Mouse (Mus musculus): ENCODE measurements at regions not wholly inside any gene's neighbourhood (a gene's known extent, or its start where the extent isn't known, plus 50 kb on each side); places are given as distances from the start of the nearest gene placed in this dataset.

DNA sequence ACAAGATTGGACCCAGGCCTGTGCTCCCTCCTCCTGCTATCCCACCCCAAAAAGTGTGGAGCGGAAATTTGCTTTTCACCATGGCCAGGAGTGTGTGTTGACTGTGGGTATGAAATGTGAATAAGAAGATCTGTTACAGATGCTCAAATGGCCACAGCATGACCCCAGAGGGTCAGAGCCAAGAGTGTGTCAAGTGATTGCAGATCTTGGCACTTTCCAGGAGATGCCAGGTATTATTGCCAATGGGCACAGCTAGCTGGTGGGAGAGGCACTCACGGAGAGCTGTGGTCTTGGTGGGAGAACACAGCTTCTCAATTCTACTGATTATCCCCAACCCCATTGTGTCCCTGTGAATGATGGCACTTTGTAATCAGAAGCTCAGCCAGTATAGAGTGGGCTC lies 62.7 kb downstream of the Smim20 start:
- WGBS = 85% methylated on average over 2 of the region's 2 CpGs
- no peak overlapping the region for H3K9ac ChIP-seq (replicated peaks; ENCODE audit: low read length)

DNA sequence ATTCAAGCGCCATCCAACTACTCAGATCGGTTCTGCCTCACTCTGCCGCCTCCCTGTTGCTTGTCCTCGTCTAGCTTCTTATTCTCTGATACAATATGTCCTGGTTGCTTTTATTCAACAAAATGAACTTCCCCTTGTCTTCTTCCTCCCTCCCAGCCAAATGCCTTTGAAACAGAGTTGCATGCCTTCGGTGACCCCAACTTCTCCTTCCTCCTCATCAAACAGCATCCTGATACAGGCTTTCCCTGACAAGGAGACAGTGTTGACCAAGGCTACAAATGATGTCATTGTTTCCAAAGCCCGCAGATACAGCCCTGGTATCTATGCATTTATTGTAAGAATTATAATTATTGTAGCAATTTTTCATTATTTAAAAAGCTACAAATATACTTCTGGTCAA lies 69.8 kb downstream of the Smim20 start:
- H3K4me1 ChIP-seq (ENCODE audit: control insufficient read depth, insufficient read depth, low read length) = no peaks in the 10 kb centered on the region
- no peak overlapping the region for H3K4me3 ChIP-seq (replicated peaks; ENCODE audit: low read depth, low read length)
- H3K9ac ChIP-seq (replicated peaks; ENCODE audit: low read length) = no peak overlapping the region
- no peak for ATAC-seq (ENCODE audit: low FRiP score, low TSS enrichment)
- no peak for DNase-seq
- H3K27ac ChIP-seq (replicated peaks; ENCODE audit: low read depth, low read length) = no peak overlapping the region
- H3K4me2 ChIP-seq (ENCODE audit: low read length) = no peak overlapping the region
- WGBS = 90% methylated on average over 6 of the region's 6 CpGs
- no peaks in the 10 kb centered on the region for H3K27me3 ChIP-seq (ENCODE audit: control insufficient read depth, insufficient read depth, low read length)
- no peaks in the 10 kb centered on the region for H3K9me3 ChIP-seq (ENCODE audit: control insufficient read depth, low read length)
- no peaks in the 10 kb centered on the region for H3K36me3 ChIP-seq (ENCODE audit: control insufficient read depth, insufficient read depth, low read length)

More for the DNA sequence above, 62.7 kb downstream of the Smim20 start:
- Histone ChIP-seq H3K36me3 (ENCODE audit: control insufficient read depth, insufficient read depth, low read length) (no peaks in the 10 kb centered on the region), H3K27ac (replicated peaks; ENCODE audit: low read depth, low read length) (no peak overlapping the region), H3K4me3 (replicated peaks; ENCODE audit: low read depth, low read length) (no peak overlapping the region), H3K4me2 (ENCODE audit: low read length) (no peak overlapping the region), H3K4me1 (ENCODE audit: control insufficient read depth, insufficient read depth, low read length) (peaks cover 14% of the 10 kb centered on the region), H3K27me3 (ENCODE audit: control insufficient read depth, insufficient read depth, low read length) (no peaks in the 10 kb centered on the region), H3K9me3 (ENCODE audit: control insufficient read depth, low read length) (no peaks in the 10 kb centered on the region)
- ATAC-seq (ENCODE audit: low FRiP score, low TSS enrichment) = no peak
- no peak for DNase-seq

DNA sequence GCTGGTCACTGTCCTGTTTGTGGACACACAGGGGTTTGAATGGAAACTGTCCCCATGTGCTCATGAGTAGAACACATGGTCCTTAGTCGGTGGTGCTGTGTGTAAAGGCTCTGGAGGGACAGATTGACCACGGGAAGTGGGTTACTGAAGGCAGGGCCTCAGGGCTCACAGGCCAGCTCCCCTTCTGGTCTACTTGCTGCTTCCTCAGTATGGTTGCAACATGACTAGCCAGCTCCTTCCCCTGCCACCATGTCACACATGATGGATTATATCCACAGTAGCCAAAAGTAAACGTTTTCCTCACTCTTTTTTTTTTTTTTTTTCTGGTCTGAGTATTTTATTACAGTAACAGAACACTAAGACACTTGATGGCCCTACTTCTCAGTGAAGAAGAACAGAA lies 70.9 kb downstream of the Smim20 start:
- WGBS = 73% methylated on average over 3 of the region's 3 CpGs
- DNase-seq = no peak
- Histone ChIP-seq H3K27me3 (ENCODE audit: control insufficient read depth, insufficient read depth, low read length) (no peaks in the 10 kb centered on the region), H3K9me3 (ENCODE audit: control insufficient read depth, low read length) (no peaks in the 10 kb centered on the region), H3K4me1 (ENCODE audit: control insufficient read depth, insufficient read depth, low read length) (no peaks in the 10 kb centered on the region), H3K9ac (replicated peaks; ENCODE audit: low read length) (no peak overlapping the region), H3K36me3 (ENCODE audit: control insufficient read depth, insufficient read depth, low read length) (no peaks in the 10 kb centered on the region), H3K27ac (replicated peaks; ENCODE audit: low read depth, low read length) (no peak overlapping the region), H3K4me2 (ENCODE audit: low read length) (no peak overlapping the region), H3K4me3 (replicated peaks; ENCODE audit: low read depth, low read length) (no peak overlapping the region)
- no peak for ATAC-seq (ENCODE audit: low FRiP score, low TSS enrichment)

- ATAC-seq (ENCODE audit: low FRiP score, low TSS enrichment) (no peak), DNase-seq (no peak)
- Histone ChIP-seq H3K4me3 (replicated peaks; ENCODE audit: low read depth, low read length) (no peak overlapping the region), H3K9ac (replicated peaks; ENCODE audit: low read length) (no peak overlapping the region), H3K36me3 (ENCODE audit: control insufficient read depth, insufficient read depth, low read length) (no peaks in the 10 kb centered on the region), H3K4me2 (ENCODE audit: low read length) (no peak overlapping the region), H3K27ac (replicated peaks; ENCODE audit: low read depth, low read length) (no peak overlapping the region), H3K4me1 (ENCODE audit: control insufficient read depth, insufficient read depth, low read length) (no peaks in the 10 kb centered on the region), H3K9me3 (ENCODE audit: control insufficient read depth, low read length) (no peaks in the 10 kb centered on the region), H3K27me3 (ENCODE audit: control insufficient read depth, insufficient read depth, low read length) (no peaks in the 10 kb centered on the region)
- 92% methylated on average over 8 of the region's 8 CpGs for WGBS
Observed at GRCm38 (mm10) chr5:53345164-53345563, 78.3 kb downstream of the Smim20 start.

- no peaks in the 10 kb centered on the region for H3K27me3 ChIP-seq (ENCODE audit: control insufficient read depth, insufficient read depth, low read length)
- no peaks in the 10 kb centered on the region for H3K4me1 ChIP-seq (ENCODE audit: control insufficient read depth, insufficient read depth, low read length)
- no peak overlapping the region for H3K4me2 ChIP-seq (ENCODE audit: low read length)
- H3K9ac ChIP-seq (replicated peaks; ENCODE audit: low read length) = no peak overlapping the region
- H3K27ac ChIP-seq (replicated peaks; ENCODE audit: low read depth, low read length) = no peak overlapping the region
- no peak for DNase-seq
- no peak overlapping the region for H3K4me3 ChIP-seq (replicated peaks; ENCODE audit: low read depth, low read length)
- H3K36me3 ChIP-seq (ENCODE audit: control insufficient read depth, insufficient read depth, low read length) = no peaks in the 10 kb centered on the region
- ATAC-seq (ENCODE audit: low FRiP score, low TSS enrichment) = no peak
- WGBS = 80% methylated on average over 8 of the region's 8 CpGs
- no peaks in the 10 kb centered on the region for H3K9me3 ChIP-seq (ENCODE audit: control insufficient read depth, low read length)
Observed at GRCm38 (mm10) chr5:53346028-53346427, 79.1 kb downstream of the Smim20 start.

GRCm38 (mm10) chr5:53346756-53347155 lies 79.9 kb downstream of the Smim20 start:
- DNase-seq = no peak

DNA sequence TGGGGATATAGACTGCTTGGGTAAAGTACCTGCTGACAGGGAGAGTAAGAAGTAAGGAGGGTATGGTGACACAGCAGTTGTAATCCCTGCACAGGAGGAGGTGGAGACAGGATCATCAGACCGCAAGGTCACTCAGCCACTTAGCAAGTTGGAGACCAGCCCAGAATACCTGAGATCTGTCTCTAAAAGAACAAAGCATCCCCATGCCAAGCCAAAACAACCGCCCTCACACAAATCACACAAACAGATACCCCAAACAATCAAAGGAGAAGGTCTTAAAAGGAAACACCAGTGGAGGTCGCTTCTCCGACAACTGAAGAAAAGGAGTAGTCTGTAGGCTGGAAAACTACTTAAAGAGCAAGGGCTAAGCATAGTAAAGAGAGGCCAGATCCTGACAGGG lies 86.0 kb downstream of the Smim20 start:
- Histone ChIP-seq H3K27me3 (ENCODE audit: control insufficient read depth, insufficient read depth, low read length) (no peaks in the 10 kb centered on the region), H3K36me3 (ENCODE audit: control insufficient read depth, insufficient read depth, low read length) (no peaks in the 10 kb centered on the region), H3K9me3 (ENCODE audit: control insufficient read depth, low read length) (no peaks in the 10 kb centered on the region), H3K27ac (replicated peaks; ENCODE audit: low read depth, low read length) (no peak overlapping the region), H3K4me2 (ENCODE audit: low read length) (no peak overlapping the region), H3K4me1 (ENCODE audit: control insufficient read depth, insufficient read depth, low read length) (no peaks in the 10 kb centered on the region), H3K9ac (replicated peaks; ENCODE audit: low read length) (no peak overlapping the region), H3K4me3 (replicated peaks; ENCODE audit: low read depth, low read length) (no peak overlapping the region)
- ATAC-seq (ENCODE audit: low FRiP score, low TSS enrichment) = no peak
- WGBS = 43% methylated on average over 4 of the region's 4 CpGs
- no peak for DNase-seq

More at GRCm38 (mm10) chr5:53346756-53347155, 79.9 kb downstream of the Smim20 start:
- Histone ChIP-seq H3K4me2 (ENCODE audit: low read length) (no peak overlapping the region), H3K9me3 (ENCODE audit: control insufficient read depth, low read length) (no peaks in the 10 kb centered on the region), H3K27ac (replicated peaks; ENCODE audit: low read depth, low read length) (no peak overlapping the region), H3K36me3 (ENCODE audit: control insufficient read depth, insufficient read depth, low read length) (no peaks in the 10 kb centered on the region), H3K27me3 (ENCODE audit: control insufficient read depth, insufficient read depth, low read length) (no peaks in the 10 kb centered on the region), H3K4me3 (replicated peaks; ENCODE audit: low read depth, low read length) (no peak overlapping the region), H3K4me1 (ENCODE audit: control insufficient read depth, insufficient read depth, low read length) (no peaks in the 10 kb centered on the region), H3K9ac (replicated peaks; ENCODE audit: low read length) (no peak overlapping the region)
- no peak; the same call in 1 of the 2 replicates for ATAC-seq (ENCODE audit: low FRiP score, low TSS enrichment)
- WGBS = 81% methylated on average over 8 of the region's 8 CpGs

- H3K4me2 ChIP-seq (ENCODE audit: low read length) = no peak overlapping the region
- H3K4me1 ChIP-seq (ENCODE audit: control insufficient read depth, insufficient read depth, low read length) = no peaks in the 10 kb centered on the region
- no peak overlapping the region for H3K4me3 ChIP-seq (replicated peaks; ENCODE audit: low read depth, low read length)
- H3K9ac ChIP-seq (replicated peaks; ENCODE audit: low read length) = no peak overlapping the region
- no peaks in the 10 kb centered on the region for H3K9me3 ChIP-seq (ENCODE audit: control insufficient read depth, low read length)
- ATAC-seq (ENCODE audit: low FRiP score, low TSS enrichment) (no peak), DNase-seq (no peak)
- H3K27ac ChIP-seq (replicated peaks; ENCODE audit: low read depth, low read length) = no peak overlapping the region
- 96% methylated on average over 3 of the region's 3 CpGs for WGBS
- H3K27me3 ChIP-seq (ENCODE audit: control insufficient read depth, insufficient read depth, low read length) = no peaks in the 10 kb centered on the region
- H3K36me3 ChIP-seq (ENCODE audit: control insufficient read depth, insufficient read depth, low read length) = no peaks in the 10 kb centered on the region
Observed at GRCm38 (mm10) chr5:53354296-53354695, 87.4 kb downstream of the Smim20 start.

GRCm38 (mm10) chr5:53355069-53355468 lies 88.2 kb downstream of the Smim20 start:
- peak overlapping the region; percentile 32; the same call in 1 of the 2 replicates for H3K4me2 ChIP-seq (ENCODE audit: low read length)
- no peaks in the 10 kb centered on the region for H3K9me3 ChIP-seq (ENCODE audit: control insufficient read depth, low read length)
- no peak overlapping the region for H3K27ac ChIP-seq (replicated peaks; ENCODE audit: low read depth, low read length)
- no peaks in the 10 kb centered on the region for H3K27me3 ChIP-seq (ENCODE audit: control insufficient read depth, insufficient read depth, low read length)
- peak; percentile 85 for ATAC-seq (ENCODE audit: low FRiP score, low TSS enrichment)
- DNase-seq = peak; percentile 88
- no peak overlapping the region for H3K9ac ChIP-seq (replicated peaks; ENCODE audit: low read length)
- no peaks in the 10 kb centered on the region for H3K4me1 ChIP-seq (ENCODE audit: control insufficient read depth, insufficient read depth, low read length)
- no peaks in the 10 kb centered on the region for H3K36me3 ChIP-seq (ENCODE audit: control insufficient read depth, insufficient read depth, low read length)
- no peak overlapping the region for H3K4me3 ChIP-seq (replicated peaks; ENCODE audit: low read depth, low read length)
- WGBS = under 1% methylated on average over 6 of the region's 6 CpGs
